Mouse (Mus musculus) heart, embryonic 12.5 days (tissue): ENCODE data around the gene Plagl1. TPM values are rescaled to one million over a fixed set of nuclear protein-coding genes. Genes with fewer than 3 reads are reported as not detected.

ENCODE experiments used
- ATAC-seq: fragments of 200-750 bp; cut with Nextera tagmentation; 2 replicates; pipeline ENCODE4 v1.8.0; 2017; ENCODE audit warnings: moderate TSS enrichment, moderate library complexity; ENCODE audit not compliant: insufficient number of reproducible peaks, low FRiP score
- H3K27ac ChIP-seq: fragments of 300-500 bp; sonication (generic); 2 replicates; pipeline ENCODE4 v1.5.1; 2016; ENCODE audit warnings: mild to moderate bottlenecking, moderate library complexity; ENCODE audit not compliant: poor library complexity, severe bottlenecking
- H3K27me3 ChIP-seq: fragments of 300-500 bp; sonication (generic); replicated peaks from 2 replicates; pipeline ENCODE4 v1.6.1; 2016; ENCODE audit warnings: mild to moderate bottlenecking, moderate library complexity
- H3K36me3 ChIP-seq: fragments of 300-500 bp; sonication (generic); 2 replicates; pipeline ENCODE4 v1.6.1; 2016; ENCODE audit warnings: mild to moderate bottlenecking, moderate library complexity
- H3K4me1 ChIP-seq: fragments of 300-500 bp; sonication (generic); replicated peaks from 2 replicates; pipeline ENCODE4 v1.6.1; 2016; ENCODE audit warnings: mild to moderate bottlenecking
- H3K4me2 ChIP-seq: fragments of 300-500 bp; sonication (generic); 2 replicates; pipeline ENCODE4 v1.6.1; 2016; ENCODE audit warnings: mild to moderate bottlenecking, moderate library complexity
- H3K4me3 ChIP-seq: fragments of 300-500 bp; sonication (generic); 2 replicates; pipeline ENCODE4 v1.5.1; 2016; ENCODE audit warnings: mild to moderate bottlenecking
- H3K9ac ChIP-seq: fragments of 300-500 bp; sonication (generic); 2 replicates; pipeline ENCODE4 v1.6.1; 2016; ENCODE audit warnings: mild to moderate bottlenecking, moderate library complexity
- H3K9me3 ChIP-seq: fragments of 300-500 bp; sonication (generic); replicated peaks from 2 replicates; pipeline ENCODE4 v1.6.1; 2016; ENCODE audit warnings: mild to moderate bottlenecking, moderate library complexity
- WGBS: fragments of 180-500 bp; shearing (Covaris S2); methylation state at CpG from one replicate; pipeline ENCODE4 v1.1.7; 2016; 5-methylcytosine and 5-hydroxymethylcytosine counted together
- polyA plus RNA-seq: library from polyadenylated mRNA; unstranded; fragments of >200 nt; fragmentation: Nextera tagmentation; extraction: Ambion mirVana; gene quantifications from 2 replicates; pipeline ENCODE4 v1.2.1, GENCODE M21; 2016

Plagl1 gene
- polyA plus RNA-seq, 1 experiment from 2014 or later = 257 TPM

DNA sequence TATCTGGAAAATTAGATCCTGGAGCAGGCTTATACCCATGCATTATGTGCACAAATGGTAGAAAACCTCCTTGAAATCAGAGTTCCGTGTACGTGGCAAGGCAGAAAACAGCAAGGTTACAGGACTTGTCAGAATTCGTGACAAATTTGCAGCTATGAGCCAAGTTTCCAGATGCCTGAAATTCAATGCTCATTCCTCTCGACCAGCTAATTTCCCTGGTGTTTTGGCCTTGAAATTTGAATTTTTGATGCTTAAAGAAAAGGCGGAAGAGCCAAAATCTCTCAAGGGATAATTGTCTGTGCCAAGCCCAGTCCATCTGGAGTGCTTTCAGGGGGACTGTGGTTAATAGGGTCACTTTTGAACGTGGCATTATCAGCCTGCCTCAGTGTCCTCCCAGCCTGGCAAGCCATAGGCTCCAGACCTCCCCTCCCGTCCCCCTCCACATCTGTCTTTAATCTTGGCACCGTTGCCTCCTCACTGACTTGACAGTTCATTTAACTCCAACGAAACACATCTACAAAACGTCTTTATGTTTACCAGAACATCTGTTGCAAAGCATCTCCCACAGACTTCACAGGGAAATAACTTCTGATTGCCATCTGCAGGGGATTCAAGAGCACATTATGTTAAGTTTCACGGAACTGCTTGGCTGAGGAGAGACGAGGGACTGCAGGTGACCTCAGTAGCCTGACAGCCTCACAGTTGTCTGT is 110.6 kb downstream of the Plagl1 start:
- H3K9ac ChIP-seq = no peak overlapping the region
- no peak overlapping the region for H3K4me3 ChIP-seq
- ATAC-seq = no peak
- no peaks in the 10 kb centered on the region for H3K27me3 ChIP-seq
- H3K27ac ChIP-seq = no peak overlapping the region; the same call in 1 of the 2 replicates
- 0 out of 2 replicates have a peak, but pooled peaks cover under 1% of the 10 kb centered on the region for H3K36me3 ChIP-seq
- 44% methylated on average over 12 of the region's 12 CpGs for WGBS
- H3K4me2 ChIP-seq = no peak overlapping the region
- no peaks in the 10 kb centered on the region for H3K9me3 ChIP-seq
- peaks cover 42% of the 10 kb centered on the region for H3K4me1 ChIP-seq

DNA sequence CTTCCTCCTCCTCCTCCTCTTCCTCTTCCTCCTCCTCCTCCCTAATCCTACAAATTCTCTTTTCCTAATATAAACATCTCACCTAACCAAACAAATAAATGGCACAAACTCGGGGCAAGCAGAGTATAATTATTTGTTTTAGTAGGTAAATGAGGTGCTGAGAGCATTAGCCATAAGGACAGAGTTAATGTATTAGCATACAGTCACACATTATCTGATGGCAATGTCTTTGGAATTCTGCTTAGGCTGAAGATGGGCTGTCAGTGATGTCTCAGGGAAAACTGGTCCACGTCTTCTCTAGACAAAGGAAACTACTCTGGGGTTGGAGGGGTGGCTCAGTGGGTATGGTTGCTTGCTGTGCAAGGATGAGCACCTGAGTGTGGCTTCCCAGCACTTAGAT is 111.2 kb downstream of the Plagl1 start:
- Histone ChIP-seq H3K4me1 (peaks cover 42% of the 10 kb centered on the region), H3K36me3 (peaks cover 6% of the 10 kb centered on the region), H3K4me3 (no peak overlapping the region), H3K9me3 (no peaks in the 10 kb centered on the region), H3K27me3 (no peaks in the 10 kb centered on the region), H3K4me2 (no peak overlapping the region), H3K27ac (no peak overlapping the region; the same call in 1 of the 2 replicates), H3K9ac (no peak overlapping the region)
- WGBS = 46% methylated on average over 2 of the region's 2 CpGs
- ATAC-seq = no peak

DNA sequence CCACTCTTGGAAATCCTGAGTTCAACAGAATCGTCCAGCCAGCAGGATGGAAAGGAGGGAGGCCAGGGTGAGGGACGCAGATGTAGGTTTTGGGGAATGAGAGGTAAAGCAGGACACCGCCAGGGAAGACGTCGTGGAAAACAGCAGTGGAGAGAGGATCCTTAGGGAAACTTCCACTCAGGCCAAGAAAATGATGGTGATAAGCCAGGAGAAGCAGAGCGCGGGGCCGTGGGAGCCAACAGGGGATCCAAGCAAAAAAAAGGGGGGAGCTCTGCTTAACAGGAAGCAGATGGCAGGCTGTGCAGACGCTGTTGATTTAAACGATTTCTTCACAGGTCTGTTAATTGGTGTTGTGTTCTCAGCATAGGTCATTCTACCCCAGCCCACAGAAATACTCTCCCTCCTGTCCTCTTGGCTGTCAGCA is 112.5 kb downstream of the Plagl1 start:
- 48% methylated on average over 10 of the region's 10 CpGs for WGBS
- Histone ChIP-seq H3K4me3 (no peak overlapping the region), H3K4me2 (no peak overlapping the region; the same call in 1 of the 2 replicates), H3K9ac (no peak overlapping the region), H3K27me3 (no peaks in the 10 kb centered on the region), H3K27ac (0 out of 2 replicates have a peak overlapping the region, but pooled peaks have one; percentile 18), H3K36me3 (peaks cover 18% of the 10 kb centered on the region), H3K9me3 (no peaks in the 10 kb centered on the region), H3K4me1 (peaks cover 37% of the 10 kb centered on the region)
- ATAC-seq = no peak

GRCm38 (mm10) chr10:13175866-13176265 is 115.6 kb downstream of the Plagl1 start:
- no peaks in the 10 kb centered on the region for H3K27me3 ChIP-seq
- peaks cover 46% of the 10 kb centered on the region for H3K36me3 ChIP-seq
- whole genome bisulfite sequencing = 86% methylated on average over 7 of the region's 7 CpGs
- H3K9ac ChIP-seq = no peak overlapping the region
- no peaks in the 10 kb centered on the region; the same call in 1 of the 2 replicates for H3K9me3 ChIP-seq
- no peak overlapping the region for H3K4me2 ChIP-seq
- no peak for ATAC-seq
- H3K4me1 ChIP-seq = peaks cover 18% of the 10 kb centered on the region
- no peak overlapping the region for H3K4me3 ChIP-seq
- H3K27ac ChIP-seq = no peak overlapping the region

GRCm38 (mm10) chr10:13177973-13178624 is 117.8 kb downstream of the Plagl1 start, which contains the start of gene Zc2hc1b:
TSS of gene Zc2hc1b (minus strand) at chr10:13178023.
- WGBS = 71% methylated on average over 7 of the region's 7 CpGs
- Histone ChIP-seq H3K9me3 (no peaks in the 10 kb centered on the region; the same call in 1 of the 2 replicates), H3K36me3 (peaks cover 68% of the 10 kb centered on the region), H3K4me2 (no peak within 1 kb of the TSS), H3K27ac (no peak within 1 kb of the TSS), H3K27me3 (no peaks in the 10 kb centered on the region), H3K4me1 (0 out of 2 replicates have a peak, but pooled peaks cover 4% of the 10 kb centered on the region), H3K9ac (no peak within 1 kb of the TSS), H3K4me3 (no peak within 1 kb of the TSS)
- ATAC-seq = no peak

DNA sequence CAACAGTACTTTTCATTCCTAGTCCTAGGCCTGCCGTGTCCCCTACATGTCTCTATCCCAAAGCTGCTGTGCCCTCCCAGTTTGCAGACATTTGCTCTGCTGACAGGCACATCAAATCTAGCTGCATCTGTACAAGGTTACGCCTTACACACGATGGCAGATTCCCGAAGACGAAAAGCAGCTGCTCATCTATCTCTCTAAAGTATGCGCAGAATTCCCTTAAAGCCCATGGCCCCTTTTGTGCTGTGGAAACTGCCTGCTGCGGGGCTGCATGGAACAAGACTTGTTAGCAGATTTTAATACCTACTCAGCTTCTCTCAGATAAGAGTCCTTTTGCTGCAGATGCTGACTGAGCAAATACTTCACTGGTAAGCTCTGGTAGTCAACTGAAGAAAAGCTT is 119.9 kb downstream of the Plagl1 start:
- no peak overlapping the region for H3K4me3 ChIP-seq
- H3K27me3 ChIP-seq = no peaks in the 10 kb centered on the region
- no peak overlapping the region for H3K4me2 ChIP-seq
- WGBS = 42% methylated on average over 7 of the region's 7 CpGs
- no peak for ATAC-seq
- 0 out of 2 replicates have a peak, but pooled peaks cover 4% of the 10 kb centered on the region for H3K4me1 ChIP-seq
- peak overlapping the region; percentile 55; the same call in 1 of the 2 replicates for H3K27ac ChIP-seq
- H3K9ac ChIP-seq = no peak overlapping the region
- H3K36me3 ChIP-seq = peaks cover 84% of the 10 kb centered on the region
- no peaks in the 10 kb centered on the region; the same call in 1 of the 2 replicates for H3K9me3 ChIP-seq

Other genes with a start within 250 kb of the Plagl1 start
- 66.8 and 69.2 TPM in 2 replicates for gene Utrn, start 191.1 kb upstream of the Plagl1 start, polyA plus RNA-seq
- gene Stx11, start 96.2 kb upstream of the Plagl1 start, polyA plus RNA-seq = 5.5 and 6.4 TPM in 2 replicates
- gene Sf3b5, start 55.2 kb upstream of the Plagl1 start, polyA plus RNA-seq = 29.6 and 30.7 TPM in 2 replicates
- gene Zc2hc1b, start 117.5 kb downstream of the Plagl1 start, polyA plus RNA-seq = not detected in 2 replicates
- gene Ltv1, start 132.7 kb downstream of the Plagl1 start, polyA plus RNA-seq = 57.3 and 65.5 TPM in 2 replicates